Mouse (Mus musculus): Measurements from ENCODE around the gene Fut2.

DNA sequence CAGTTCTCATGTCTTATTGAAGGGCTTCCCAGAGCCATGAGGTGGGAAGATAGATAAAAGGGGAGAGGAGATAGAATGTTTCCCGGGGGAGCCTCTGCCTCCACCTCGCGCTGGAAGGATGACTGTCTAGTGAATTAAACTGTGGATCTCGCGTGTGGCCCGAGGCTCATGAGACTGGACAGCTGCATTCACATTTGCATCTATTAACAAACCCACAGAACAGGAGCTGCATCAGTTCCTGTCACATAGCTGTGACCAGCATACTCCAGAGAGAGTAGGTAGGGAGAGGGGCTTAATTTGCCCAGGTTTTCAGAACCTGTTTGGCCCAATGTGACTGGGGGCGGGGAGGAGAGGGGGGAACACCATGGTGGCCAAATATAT, 20.6 kb downstream of the Fut2 start:
- TF ChIP-seq POLR2A (IDR thresholded peaks at IDR 0.05; ENCODE audit: extremely low read depth, insufficient read depth, low read length) (no peak), CTCF (IDR thresholded peaks at IDR 0.05; ENCODE audit: extremely low read depth, insufficient read depth, low read length) (no peak)

Data from cortical plate, adult 2 months (tissue).